Mouse (Mus musculus): Measurements from ENCODE around the gene Fbxo11. TPM values are rescaled to one million over a fixed set of nuclear protein-coding genes. Genes with fewer than 3 reads are reported as not detected.

Gene Fbxo11
- polyA plus RNA-seq, 1 experiment from 2014 or later, result 10.0 TPM

DNA sequence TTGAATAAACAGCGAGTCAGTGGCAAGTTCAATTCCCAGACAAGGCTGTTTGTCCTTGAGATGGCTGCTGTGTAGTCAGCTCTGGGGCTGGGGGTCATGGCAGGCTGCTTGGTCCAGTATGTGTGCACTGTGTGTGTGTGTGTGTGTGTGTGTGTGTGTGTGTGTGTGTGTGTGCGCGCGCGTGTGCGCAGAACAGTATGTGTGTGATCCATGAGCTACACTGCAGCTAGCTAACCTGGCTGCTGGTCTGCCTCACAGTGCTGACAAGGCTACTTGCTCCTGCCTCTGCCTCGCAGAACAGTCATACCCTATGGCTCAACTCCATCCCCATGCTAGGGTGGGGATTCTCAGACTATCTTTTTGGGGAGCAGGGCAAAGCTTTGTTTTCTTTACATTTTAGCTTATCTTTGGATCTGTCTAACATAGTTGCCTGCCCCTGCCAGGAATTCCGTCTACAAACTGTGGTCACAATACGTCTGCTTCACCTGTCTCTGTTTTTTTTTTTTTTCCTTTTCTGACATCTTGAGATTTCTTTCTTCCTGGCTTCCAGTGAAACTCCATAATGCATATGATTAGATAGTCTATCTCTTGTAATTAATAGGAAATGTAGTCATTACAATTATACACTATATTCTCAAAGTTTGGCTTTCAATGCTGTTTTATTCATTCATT lies 33.2 kb upstream of the Fbxo11 start:
- Histone ChIP-seq H3K4me1 (ENCODE audit: control insufficient read depth, insufficient read depth, low read length) (no peaks in the 10 kb centered on the region), H3K9ac (ENCODE audit: low read length) (no peak overlapping the region), H3K36me3 (ENCODE audit: control insufficient read depth, insufficient read depth) (no peaks in the 10 kb centered on the region), H3K27me3 (ENCODE audit: control insufficient read depth, insufficient read depth, low read length) (no peaks in the 10 kb centered on the region), H3K9me3 (replicated peaks; ENCODE audit: control insufficient read depth, low read length) (no peaks in the 10 kb centered on the region), H3K4me2 (ENCODE audit: low read depth, low read length) (no peak overlapping the region), H3K27ac (ENCODE audit: low read length) (no peak overlapping the region), H3K4me3 (ENCODE audit: low read length) (no peak overlapping the region)
- 76% methylated on average over 9 of the region's 9 CpGs for WGBS
- ATAC-seq (replicated peaks; ENCODE audit: extremely low read depth, insufficient read depth, low FRiP score), result no peak

DNA sequence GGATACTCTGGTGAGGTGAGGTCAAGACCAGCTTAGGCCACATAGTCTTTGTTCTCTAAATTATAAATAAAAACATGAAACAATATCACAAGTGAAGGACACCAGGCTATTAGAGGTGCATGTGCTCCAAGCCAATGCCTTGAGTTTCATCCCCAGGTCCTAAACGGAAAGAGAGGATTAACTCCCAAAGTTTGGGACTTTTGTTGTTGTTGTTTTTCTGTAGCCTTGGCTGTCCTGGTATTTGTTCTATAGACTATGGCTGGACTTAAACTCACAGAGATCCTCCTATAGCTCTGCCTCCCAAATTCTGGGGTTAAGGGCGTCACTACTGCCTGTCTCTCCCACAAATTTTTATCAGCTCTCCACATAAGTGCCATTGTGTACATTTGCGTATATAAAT lies 32.5 kb upstream of the Fbxo11 start:
- H3K9me3 ChIP-seq (replicated peaks; ENCODE audit: control insufficient read depth, low read length), result no peaks in the 10 kb centered on the region
- no peak overlapping the region for H3K4me2 ChIP-seq (ENCODE audit: low read depth, low read length)
- 80% methylated on average over 3 of the region's 3 CpGs for WGBS
- no peaks in the 10 kb centered on the region for H3K27me3 ChIP-seq (ENCODE audit: control insufficient read depth, insufficient read depth, low read length)
- H3K27ac ChIP-seq (ENCODE audit: low read length), result no peak overlapping the region
- no peaks in the 10 kb centered on the region for H3K4me1 ChIP-seq (ENCODE audit: control insufficient read depth, insufficient read depth, low read length)
- H3K36me3 ChIP-seq (ENCODE audit: control insufficient read depth, insufficient read depth), result no peaks in the 10 kb centered on the region
- no peak for ATAC-seq (replicated peaks; ENCODE audit: extremely low read depth, insufficient read depth, low FRiP score)
- no peak overlapping the region for H3K9ac ChIP-seq (ENCODE audit: low read length)
- no peak overlapping the region for H3K4me3 ChIP-seq (ENCODE audit: low read length)

DNA sequence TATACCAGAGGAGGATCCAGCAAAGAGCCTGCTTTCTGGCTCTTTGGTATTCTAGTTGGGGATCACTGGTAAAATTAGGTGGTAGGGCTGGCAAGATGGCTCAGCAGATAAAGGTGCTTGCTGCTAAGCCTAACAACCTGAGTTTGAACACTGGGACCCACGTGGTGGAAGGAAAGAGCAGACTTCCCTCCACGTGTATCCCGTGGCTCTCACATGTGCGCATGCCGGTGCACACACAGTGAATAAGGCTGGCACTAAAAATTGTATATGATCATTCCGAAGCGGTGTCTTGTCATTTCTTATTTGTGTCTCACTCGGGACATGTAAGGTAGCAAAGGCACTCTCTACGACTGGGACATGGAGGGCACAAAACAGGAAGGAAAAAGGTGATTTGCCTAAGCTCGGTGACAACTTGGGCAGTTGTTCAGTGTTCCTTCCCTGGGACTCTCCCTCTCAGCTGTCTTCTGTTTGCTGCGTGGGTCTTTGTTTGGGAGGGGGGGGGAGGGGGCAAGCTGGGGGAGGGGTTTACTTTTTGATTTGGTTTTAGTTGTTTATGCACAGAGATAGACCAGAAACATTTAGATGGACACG lies 31.8 kb upstream of the Fbxo11 start:
- H3K36me3 ChIP-seq (ENCODE audit: control insufficient read depth, insufficient read depth), result no peaks in the 10 kb centered on the region
- 78% methylated on average over 12 of the region's 12 CpGs for whole genome bisulfite sequencing

DNA sequence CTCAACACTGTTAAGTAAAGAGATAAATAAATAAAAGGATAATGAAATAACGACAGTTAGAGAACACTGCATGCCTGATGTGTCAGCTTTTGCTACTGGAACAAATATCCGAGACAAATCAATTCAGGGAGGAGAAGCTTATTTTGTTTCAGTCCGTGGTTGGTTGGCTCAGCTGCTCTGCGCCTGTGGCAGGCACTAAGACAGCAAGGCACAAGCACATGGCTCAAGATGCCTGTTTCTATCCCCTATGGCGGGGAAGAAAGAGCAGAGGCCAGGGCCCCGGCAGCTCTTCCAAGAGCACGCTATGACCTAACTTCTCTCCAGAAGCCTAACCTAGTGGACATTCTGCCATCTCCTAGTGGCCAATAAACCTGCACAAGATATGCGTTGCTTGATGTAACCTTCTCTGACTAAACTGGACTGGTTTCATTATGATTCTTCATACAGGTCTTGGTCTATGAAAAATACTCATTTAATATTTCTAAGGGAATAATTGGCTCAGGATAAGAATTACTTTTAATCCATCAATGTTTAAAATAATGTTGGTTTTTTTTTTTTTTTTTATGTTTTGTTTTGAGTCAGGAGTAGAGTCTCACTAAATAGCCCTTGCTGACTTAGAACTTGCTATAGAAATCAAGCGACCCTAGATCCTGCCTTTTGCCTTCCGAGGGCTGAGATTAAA lies 30.6 kb upstream of the Fbxo11 start:
- H3K4me1 ChIP-seq (ENCODE audit: control insufficient read depth, insufficient read depth, low read length), result no peaks in the 10 kb centered on the region
- no peak for ATAC-seq (replicated peaks; ENCODE audit: extremely low read depth, insufficient read depth, low FRiP score)
- H3K9ac ChIP-seq (ENCODE audit: low read length), result no peak overlapping the region
- no peak overlapping the region for H3K4me3 ChIP-seq (ENCODE audit: low read length)
- H3K9me3 ChIP-seq (replicated peaks; ENCODE audit: control insufficient read depth, low read length), result no peaks in the 10 kb centered on the region
- no peaks in the 10 kb centered on the region for H3K36me3 ChIP-seq (ENCODE audit: control insufficient read depth, insufficient read depth)
- H3K27ac ChIP-seq (ENCODE audit: low read length), result no peak overlapping the region
- 81% methylated on average over 10 of the region's 10 CpGs for WGBS
- no peaks in the 10 kb centered on the region for H3K27me3 ChIP-seq (ENCODE audit: control insufficient read depth, insufficient read depth, low read length)
- no peak overlapping the region for H3K4me2 ChIP-seq (ENCODE audit: low read depth, low read length)

More for the DNA sequence above, 31.8 kb upstream of the Fbxo11 start:
- Histone ChIP-seq H3K4me1 (ENCODE audit: control insufficient read depth, insufficient read depth, low read length) (no peaks in the 10 kb centered on the region), H3K9me3 (replicated peaks; ENCODE audit: control insufficient read depth, low read length) (no peaks in the 10 kb centered on the region), H3K4me2 (ENCODE audit: low read depth, low read length) (no peak overlapping the region), H3K27ac (ENCODE audit: low read length) (no peak overlapping the region), H3K27me3 (ENCODE audit: control insufficient read depth, insufficient read depth, low read length) (no peaks in the 10 kb centered on the region), H3K9ac (ENCODE audit: low read length) (no peak overlapping the region), H3K4me3 (ENCODE audit: low read length) (no peak overlapping the region)
- no peak for ATAC-seq (replicated peaks; ENCODE audit: extremely low read depth, insufficient read depth, low FRiP score)

DNA sequence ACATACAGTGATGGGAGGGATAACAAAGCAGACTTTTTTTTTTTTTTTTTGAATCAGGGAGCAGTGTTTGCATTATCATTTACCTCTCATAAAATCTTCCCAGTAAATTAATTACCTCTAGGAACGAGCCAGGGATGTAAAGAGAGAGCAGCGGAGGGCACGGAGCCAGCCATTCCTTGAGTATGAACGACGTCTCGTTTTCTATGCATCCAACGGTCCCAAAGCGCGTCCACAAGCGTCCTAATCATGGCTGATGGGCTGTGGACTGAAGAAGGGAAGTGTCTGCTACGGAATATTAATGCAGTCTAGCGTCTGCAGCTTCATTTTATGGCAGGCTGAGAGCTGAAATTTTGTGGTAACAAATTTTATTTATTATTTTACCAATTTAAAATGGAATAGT lies 29.2 kb upstream of the Fbxo11 start:
- H3K4me1 ChIP-seq (ENCODE audit: control insufficient read depth, insufficient read depth, low read length), result no peaks in the 10 kb centered on the region
- H3K36me3 ChIP-seq (ENCODE audit: control insufficient read depth, insufficient read depth), result no peaks in the 10 kb centered on the region
- WGBS, result 85% methylated on average over 12 of the region's 12 CpGs
- ATAC-seq (replicated peaks; ENCODE audit: extremely low read depth, insufficient read depth, low FRiP score), result no peak
- H3K9ac ChIP-seq (ENCODE audit: low read length), result no peak overlapping the region
- no peak overlapping the region for H3K27ac ChIP-seq (ENCODE audit: low read length)
- H3K4me3 ChIP-seq (ENCODE audit: low read length), result no peak overlapping the region
- no peaks in the 10 kb centered on the region for H3K27me3 ChIP-seq (ENCODE audit: control insufficient read depth, insufficient read depth, low read length)
- no peaks in the 10 kb centered on the region for H3K9me3 ChIP-seq (replicated peaks; ENCODE audit: control insufficient read depth, low read length)
- no peak overlapping the region for H3K4me2 ChIP-seq (ENCODE audit: low read depth, low read length)

DNA sequence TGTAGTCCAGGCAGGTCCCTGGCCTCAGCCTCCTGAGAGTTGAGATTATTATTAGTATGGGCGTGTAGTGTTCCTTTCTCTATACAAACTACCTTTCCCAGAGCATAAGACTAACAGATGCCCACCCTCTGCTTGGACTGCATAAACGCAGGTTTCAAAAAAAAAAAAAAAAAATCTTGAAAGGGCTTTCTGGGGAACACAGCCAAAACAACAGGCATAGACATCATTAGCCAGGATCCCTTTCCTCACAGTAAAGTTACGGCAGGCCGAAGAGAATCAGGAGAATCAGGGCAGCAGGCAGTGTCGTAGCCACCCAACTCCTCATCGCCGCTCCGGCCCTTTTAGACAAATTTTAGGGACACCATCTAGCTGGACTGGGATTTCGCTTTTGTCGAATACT lies 28.7 kb upstream of the Fbxo11 start:
- H3K27ac ChIP-seq (ENCODE audit: low read length), result no peak overlapping the region
- H3K4me2 ChIP-seq (ENCODE audit: low read depth, low read length), result no peak overlapping the region
- H3K9ac ChIP-seq (ENCODE audit: low read length), result no peak overlapping the region
- no peaks in the 10 kb centered on the region for H3K36me3 ChIP-seq (ENCODE audit: control insufficient read depth, insufficient read depth)
- no peaks in the 10 kb centered on the region for H3K27me3 ChIP-seq (ENCODE audit: control insufficient read depth, insufficient read depth, low read length)
- no peak for ATAC-seq (replicated peaks; ENCODE audit: extremely low read depth, insufficient read depth, low FRiP score)
- no peaks in the 10 kb centered on the region for H3K9me3 ChIP-seq (replicated peaks; ENCODE audit: control insufficient read depth, low read length)
- 88% methylated on average over 10 of the region's 10 CpGs for WGBS
- H3K4me3 ChIP-seq (ENCODE audit: low read length), result no peak overlapping the region
- no peaks in the 10 kb centered on the region for H3K4me1 ChIP-seq (ENCODE audit: control insufficient read depth, insufficient read depth, low read length)

DNA sequence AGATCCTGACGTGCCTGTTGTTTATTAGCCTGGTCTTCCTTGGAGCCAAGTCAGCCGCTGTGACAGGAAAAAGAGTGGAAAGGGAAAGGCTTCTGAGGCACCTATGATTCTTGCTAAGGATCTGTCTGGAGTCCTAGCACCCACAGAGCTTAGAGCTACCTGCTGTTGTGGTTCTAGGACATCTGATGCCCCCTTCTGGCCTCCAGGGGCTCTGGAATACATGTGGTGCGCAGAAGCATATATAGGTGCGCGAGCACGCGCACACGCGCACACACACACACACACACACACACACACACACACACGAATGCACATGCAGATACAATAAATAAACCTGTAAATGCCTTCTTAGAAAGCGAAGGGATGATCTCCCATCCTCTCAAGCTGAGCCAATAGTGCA lies 20.9 kb upstream of the Fbxo11 start:
- no peak overlapping the region for H3K27ac ChIP-seq (ENCODE audit: low read length)
- H3K27me3 ChIP-seq (ENCODE audit: control insufficient read depth, insufficient read depth, low read length), result no peaks in the 10 kb centered on the region
- no peak for ATAC-seq (replicated peaks; ENCODE audit: extremely low read depth, insufficient read depth, low FRiP score)
- no peak overlapping the region for H3K4me2 ChIP-seq (ENCODE audit: low read depth, low read length)
- no peak overlapping the region for H3K9ac ChIP-seq (ENCODE audit: low read length)
- no peaks in the 10 kb centered on the region for H3K9me3 ChIP-seq (replicated peaks; ENCODE audit: control insufficient read depth, low read length)
- no peaks in the 10 kb centered on the region for H3K4me1 ChIP-seq (ENCODE audit: control insufficient read depth, insufficient read depth, low read length)
- H3K4me3 ChIP-seq (ENCODE audit: low read length), result no peak overlapping the region
- H3K36me3 ChIP-seq (ENCODE audit: control insufficient read depth, insufficient read depth), result no peaks in the 10 kb centered on the region
- 95% methylated on average over 11 of the region's 11 CpGs for WGBS

DNA sequence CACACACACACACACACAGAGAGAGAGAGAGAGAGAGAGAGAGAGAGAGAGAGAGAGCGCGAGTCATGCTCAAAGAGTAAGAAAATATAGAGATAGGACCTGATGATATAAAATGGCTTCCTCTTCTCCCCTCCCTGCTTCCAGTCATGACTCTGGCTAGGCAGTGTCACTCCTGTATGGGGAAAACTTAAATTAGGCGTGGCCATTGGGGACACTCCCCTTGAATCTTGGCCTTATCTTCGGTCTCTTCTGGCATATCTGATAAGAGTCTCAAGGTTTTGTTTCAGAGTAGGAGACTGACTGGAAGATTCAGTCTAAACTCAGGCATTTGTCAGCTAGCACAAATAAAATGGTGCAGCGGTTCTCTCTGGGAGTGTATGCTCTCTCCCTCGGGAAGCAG lies 16.4 kb upstream of the Fbxo11 start:
- no peak overlapping the region for H3K27ac ChIP-seq (ENCODE audit: low read length)
- H3K9ac ChIP-seq (ENCODE audit: low read length), result no peak overlapping the region
- H3K27me3 ChIP-seq (ENCODE audit: control insufficient read depth, insufficient read depth, low read length), result no peaks in the 10 kb centered on the region
- ATAC-seq (replicated peaks; ENCODE audit: extremely low read depth, insufficient read depth, low FRiP score), result no peak
- H3K36me3 ChIP-seq (ENCODE audit: control insufficient read depth, insufficient read depth), result no peaks in the 10 kb centered on the region
- no peaks in the 10 kb centered on the region for H3K4me1 ChIP-seq (ENCODE audit: control insufficient read depth, insufficient read depth, low read length)
- no peak overlapping the region for H3K4me3 ChIP-seq (ENCODE audit: low read length)
- no peak overlapping the region for H3K4me2 ChIP-seq (ENCODE audit: low read depth, low read length)
- 85% methylated on average over 6 of the region's 6 CpGs for WGBS
- H3K9me3 ChIP-seq (replicated peaks; ENCODE audit: control insufficient read depth, low read length), result no peaks in the 10 kb centered on the region

DNA sequence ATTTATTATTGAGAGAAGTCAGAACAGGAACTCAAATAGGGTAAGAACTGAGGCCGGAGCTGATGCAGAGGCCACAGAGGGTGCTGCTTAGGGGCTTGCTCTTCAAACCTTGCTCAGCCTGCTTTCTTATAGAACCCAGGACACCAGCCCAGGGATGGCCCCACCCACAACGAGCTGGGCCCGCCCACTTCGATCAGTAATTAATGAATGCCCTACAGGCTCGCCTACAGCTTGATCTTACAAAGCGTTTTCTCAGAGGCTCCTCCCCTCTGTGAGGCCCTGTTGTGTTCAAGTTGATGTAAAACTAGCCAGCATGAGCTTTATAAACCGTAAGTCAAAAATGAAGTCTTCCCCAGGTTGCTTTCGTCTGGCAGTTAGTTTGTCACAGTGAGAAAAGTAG lies 14.7 kb upstream of the Fbxo11 start:
- no peaks in the 10 kb centered on the region for H3K27me3 ChIP-seq (ENCODE audit: control insufficient read depth, insufficient read depth, low read length)
- no peak for ATAC-seq (replicated peaks; ENCODE audit: extremely low read depth, insufficient read depth, low FRiP score)
- no peaks in the 10 kb centered on the region for H3K4me1 ChIP-seq (ENCODE audit: control insufficient read depth, insufficient read depth, low read length)
- H3K9me3 ChIP-seq (replicated peaks; ENCODE audit: control insufficient read depth, low read length), result 0 out of 2 replicates have a peak, but pooled peaks cover 1% of the 10 kb centered on the region
- H3K36me3 ChIP-seq (ENCODE audit: control insufficient read depth, insufficient read depth), result no peaks in the 10 kb centered on the region
- H3K4me3 ChIP-seq (ENCODE audit: low read length), result no peak overlapping the region
- no peak overlapping the region for H3K27ac ChIP-seq (ENCODE audit: low read length)
- H3K9ac ChIP-seq (ENCODE audit: low read length), result no peak overlapping the region
- H3K4me2 ChIP-seq (ENCODE audit: low read depth, low read length), result no peak overlapping the region
- WGBS, result 81% methylated on average over 8 of the region's 8 CpGs

Measured in heart, embryonic 16.5 days (tissue).